Mouse (Mus musculus) kidney, adult 2 months (tissue): ENCODE results near the gene Cfap61.

Source experiments
- CTCF ChIP-seq: fragments of 200-500 bp; conservative IDR thresholded peaks from 2 replicates; pipeline ENCODE4 v1.5.1; 2011; ENCODE audit warnings: low read depth, mild to moderate bottlenecking, control low read depth, low read length, moderate library complexity, mixed read lengths; ENCODE audit not compliant: insufficient read depth, insufficient read length
- POLR2A ChIP-seq: fragments of 200-500 bp; IDR thresholded peaks from one replicate; pipeline ENCODE4 v1.6.1; 2011; ENCODE audit warnings: low read depth, low read length, control low read depth

GRCm38 (mm10) chr2:146080282-146080681 is 145.7 kb downstream of the Cfap61 start:
- TF ChIP-seq CTCF (no peak), POLR2A (no peak)
